Mouse (Mus musculus): ENCODE measurements around the gene Harbi1. TPM values are rescaled to one million over a fixed set of nuclear protein-coding genes. Genes with fewer than 3 reads are reported as not detected.
A peak's percentile ranks its signal among the peaks of the same experiment; 100 is the strongest.

The Harbi1 gene
- polyA plus RNA-seq (2015; fragmentation: Nextera tagmentation; extraction: Ambion mirVana): 19.5 and 22.4 TPM in 2 replicates

DNA sequence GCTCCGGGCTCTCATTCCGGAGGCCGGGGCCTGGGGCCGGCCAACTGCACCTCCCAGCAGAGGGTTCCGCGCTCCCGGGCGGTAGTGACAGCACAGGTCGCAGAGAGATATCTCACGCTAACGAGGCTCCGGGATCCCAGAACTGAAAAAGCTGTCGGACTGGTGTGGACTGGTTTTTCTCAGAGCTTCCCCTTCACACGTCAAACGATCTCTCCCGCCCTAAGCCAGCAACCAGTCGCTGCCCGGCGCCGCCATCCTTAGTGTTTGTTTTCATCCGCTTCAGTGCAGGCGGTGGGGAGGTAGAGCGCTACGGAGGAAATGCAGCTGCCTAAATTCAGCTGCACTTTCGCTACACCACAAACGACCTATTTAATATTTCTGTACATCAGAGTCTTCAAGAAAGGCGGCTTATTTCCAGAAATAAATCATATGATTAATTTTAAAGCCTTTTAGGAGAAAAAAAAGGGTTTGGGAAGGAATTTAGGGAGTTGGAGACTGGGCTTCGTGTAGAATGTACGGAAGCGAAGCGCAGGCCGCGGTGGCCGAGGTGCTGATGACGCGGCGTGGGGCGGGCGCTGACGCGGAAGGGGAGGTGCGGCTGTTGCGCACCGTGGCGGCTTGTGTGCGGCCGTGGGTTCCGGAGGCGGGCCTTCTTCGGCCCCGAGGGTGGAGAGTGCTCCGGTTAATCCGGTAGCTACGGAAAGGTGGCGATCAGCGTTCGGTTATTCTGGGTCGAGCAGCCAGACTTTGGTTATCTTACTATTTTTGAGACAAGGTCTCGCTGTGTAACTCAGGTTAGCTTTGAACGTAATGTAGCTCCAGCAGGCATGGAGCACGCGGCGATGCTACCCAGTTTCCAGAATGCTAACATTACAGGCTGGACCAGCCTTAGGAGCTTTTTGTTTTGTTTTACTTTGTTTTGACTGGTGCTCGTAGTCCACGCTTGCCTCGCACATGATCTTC is at the start of gene Harbi1, which contains the start of gene Atg13:
Gene Harbi1 (plus strand): TSS at position 581 of the 963 bp plus-strand sequence.
Gene Atg13 (minus strand): TSS at position 305 of the 963 bp plus-strand sequence.
- H3K4me2 ChIP-seq: peak within 1 kb of the TSS; percentile 95
- WGBS: under 1% methylated on average over 66 of the region's 66 CpGs
- H3K27me3 ChIP-seq: no peaks in the 10 kb centered on the region

GRCm38 (mm10) chr2:91660981-91661380 is 49.7 kb upstream of the Harbi1 start:
- 92% methylated on average over 6 of the region's 6 CpGs for WGBS
- no peak overlapping the region for H3K4me3 ChIP-seq
- ATAC-seq (ENCODE audit: low read depth): no peak

More for the DNA sequence above, at the start of gene Harbi1, which contains the start of gene Atg13:
- peak; percentile 99 for ATAC-seq (ENCODE audit: low read depth)
- peaks cover 32% of the 10 kb centered on the region for H3K4me1 ChIP-seq (replicated peaks)
- no peaks in the 10 kb centered on the region for H3K9me3 ChIP-seq
- no peaks in the 10 kb centered on the region for H3K36me3 ChIP-seq
- H3K27ac ChIP-seq (replicated peaks): peak within 1 kb of the TSS; percentile 73
- H3K4me3 ChIP-seq: peak within 1 kb of the TSS; percentile 97
- peak within 1 kb of the TSS; percentile 88 for H3K9ac ChIP-seq

GRCm38 (mm10) chr2:91664780-91665179 is 45.9 kb upstream of the Harbi1 start:
- Histone ChIP-seq H3K9ac (no peak overlapping the region), H3K9me3 (no peaks in the 10 kb centered on the region), H3K4me3 (no peak overlapping the region), H3K4me1 (replicated peaks) (no peaks in the 10 kb centered on the region), H3K27ac (replicated peaks) (no peak overlapping the region), H3K36me3 (peaks cover 90% of the 10 kb centered on the region), H3K4me2 (no peak overlapping the region), H3K27me3 (no peaks in the 10 kb centered on the region)
- ATAC-seq (ENCODE audit: low read depth): no peak

More at GRCm38 (mm10) chr2:91660981-91661380, 49.7 kb upstream of the Harbi1 start:
- no peaks in the 10 kb centered on the region for H3K9me3 ChIP-seq
- H3K4me2 ChIP-seq: no peak overlapping the region
- H3K4me1 ChIP-seq (replicated peaks): no peaks in the 10 kb centered on the region
- no peak overlapping the region for H3K9ac ChIP-seq
- peaks cover 90% of the 10 kb centered on the region for H3K36me3 ChIP-seq
- no peaks in the 10 kb centered on the region for H3K27me3 ChIP-seq
- H3K27ac ChIP-seq (replicated peaks): no peak overlapping the region

DNA sequence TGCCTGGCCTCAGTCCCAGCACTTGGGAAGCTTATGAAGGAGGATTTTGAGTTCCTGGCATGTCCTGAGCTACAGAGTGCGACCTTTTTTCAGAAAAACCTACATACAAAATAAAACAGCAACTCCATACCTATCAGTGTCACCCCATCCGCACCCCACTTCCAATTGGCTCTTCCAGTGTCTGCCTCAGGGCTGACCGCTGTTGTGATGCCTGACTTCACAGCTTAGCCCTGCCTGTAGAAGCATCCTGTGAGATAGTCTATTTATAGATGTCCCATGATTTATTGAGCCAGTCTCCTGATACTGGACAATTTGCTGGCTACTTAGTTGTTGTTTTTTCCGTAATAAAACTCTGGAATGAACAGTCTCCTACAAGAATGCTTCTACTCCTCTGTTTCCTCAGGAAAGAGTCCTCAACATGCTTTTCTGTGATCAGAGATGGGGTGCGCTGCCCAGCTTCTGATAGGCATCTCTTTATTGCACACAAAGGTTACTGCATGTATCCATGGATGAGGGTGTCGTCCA is 44.2 kb upstream of the Harbi1 start:
- Histone ChIP-seq H3K4me1 (replicated peaks) (no peaks in the 10 kb centered on the region), H3K27me3 (no peaks in the 10 kb centered on the region), H3K9ac (no peak overlapping the region), H3K36me3 (peaks cover 94% of the 10 kb centered on the region), H3K4me3 (no peak overlapping the region), H3K4me2 (no peak overlapping the region), H3K27ac (replicated peaks) (no peak overlapping the region), H3K9me3 (no peaks in the 10 kb centered on the region)
- 96% methylated on average over 6 of the region's 6 CpGs for WGBS
- ATAC-seq (ENCODE audit: low read depth): no peak

DNA sequence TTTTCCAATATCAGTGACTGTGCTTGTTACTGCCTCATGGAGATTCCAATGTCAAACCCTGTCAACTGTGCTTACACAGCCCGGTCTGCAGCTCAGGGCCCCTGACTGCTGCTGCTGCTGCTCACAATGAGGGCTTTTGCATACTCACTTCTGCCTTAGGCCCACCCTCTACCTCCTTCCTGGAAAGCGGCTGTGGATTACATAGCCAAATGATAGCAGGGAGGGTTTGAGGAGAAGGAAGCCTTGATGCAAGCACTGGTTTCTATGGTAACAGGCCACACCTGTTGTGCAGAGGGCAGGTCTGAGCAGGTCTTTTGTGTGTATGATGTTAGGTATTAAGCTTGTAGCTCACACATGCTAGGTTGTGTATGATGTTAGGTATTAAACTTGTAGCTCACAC is 42.9 kb upstream of the Harbi1 start:
- Histone ChIP-seq H3K27ac (replicated peaks) (no peak overlapping the region), H3K36me3 (peaks cover 97% of the 10 kb centered on the region), H3K9ac (no peak overlapping the region), H3K9me3 (no peaks in the 10 kb centered on the region), H3K4me3 (no peak overlapping the region), H3K27me3 (no peaks in the 10 kb centered on the region), H3K4me2 (no peak overlapping the region), H3K4me1 (replicated peaks) (no peaks in the 10 kb centered on the region)
- no peak for ATAC-seq (ENCODE audit: low read depth)
- 86% methylated on average over 2 of the region's 2 CpGs for WGBS

DNA sequence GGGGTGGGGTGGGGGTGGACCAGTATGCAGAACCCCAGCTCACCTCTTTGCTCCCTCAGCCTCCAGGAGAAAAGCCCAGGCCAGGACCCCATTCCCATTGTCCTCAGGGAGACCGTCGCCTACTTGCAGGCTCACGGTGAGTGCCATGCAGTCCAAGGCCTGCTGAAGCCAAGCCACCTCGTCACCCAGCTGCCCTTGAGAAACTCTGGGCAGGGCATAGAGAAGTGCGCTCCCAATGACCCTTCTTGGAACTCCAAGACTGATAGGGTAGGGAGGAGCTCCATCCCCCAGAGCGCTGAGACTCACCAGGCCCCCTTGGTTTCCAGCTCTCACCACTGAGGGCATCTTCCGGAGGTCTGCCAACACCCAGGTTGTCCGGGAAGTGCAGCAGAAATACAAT is 41.3 kb upstream of the Harbi1 start:
- no peaks in the 10 kb centered on the region for H3K4me1 ChIP-seq (replicated peaks)
- peaks cover 96% of the 10 kb centered on the region for H3K36me3 ChIP-seq
- no peak overlapping the region for H3K4me2 ChIP-seq
- no peak for ATAC-seq (ENCODE audit: low read depth)
- H3K9ac ChIP-seq: no peak overlapping the region
- no peaks in the 10 kb centered on the region for H3K9me3 ChIP-seq
- no peaks in the 10 kb centered on the region for H3K27me3 ChIP-seq
- WGBS: 92% methylated on average over 8 of the region's 8 CpGs
- H3K4me3 ChIP-seq: no peak overlapping the region
- H3K27ac ChIP-seq (replicated peaks): no peak overlapping the region

DNA sequence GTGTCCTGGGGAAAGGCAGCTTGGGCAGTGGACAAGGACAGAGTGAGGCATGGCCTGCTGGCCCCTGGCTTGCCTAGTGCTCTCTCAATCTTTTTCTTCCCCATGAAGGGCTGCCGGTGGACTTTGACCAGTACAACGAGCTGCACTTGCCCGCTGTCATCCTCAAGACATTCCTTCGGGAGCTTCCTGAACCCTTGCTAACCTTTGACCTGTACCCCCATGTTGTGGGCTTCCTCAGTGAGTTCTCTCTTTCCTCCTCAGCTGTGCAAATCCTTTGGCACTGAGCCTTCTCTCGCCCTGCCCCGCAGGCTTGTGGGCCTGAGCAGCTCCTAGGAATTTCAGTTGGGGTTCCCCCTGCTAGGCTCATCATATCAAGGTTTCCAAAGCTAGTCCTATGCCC is 40.6 kb upstream of the Harbi1 start:
- Histone ChIP-seq H3K27ac (replicated peaks) (no peak overlapping the region), H3K4me1 (replicated peaks) (no peaks in the 10 kb centered on the region), H3K27me3 (no peaks in the 10 kb centered on the region), H3K4me3 (no peak overlapping the region), H3K9ac (no peak overlapping the region), H3K9me3 (no peaks in the 10 kb centered on the region), H3K4me2 (no peak overlapping the region), H3K36me3 (peaks cover 96% of the 10 kb centered on the region)
- ATAC-seq (ENCODE audit: low read depth): no peak
- WGBS: 96% methylated on average over 6 of the region's 6 CpGs

DNA sequence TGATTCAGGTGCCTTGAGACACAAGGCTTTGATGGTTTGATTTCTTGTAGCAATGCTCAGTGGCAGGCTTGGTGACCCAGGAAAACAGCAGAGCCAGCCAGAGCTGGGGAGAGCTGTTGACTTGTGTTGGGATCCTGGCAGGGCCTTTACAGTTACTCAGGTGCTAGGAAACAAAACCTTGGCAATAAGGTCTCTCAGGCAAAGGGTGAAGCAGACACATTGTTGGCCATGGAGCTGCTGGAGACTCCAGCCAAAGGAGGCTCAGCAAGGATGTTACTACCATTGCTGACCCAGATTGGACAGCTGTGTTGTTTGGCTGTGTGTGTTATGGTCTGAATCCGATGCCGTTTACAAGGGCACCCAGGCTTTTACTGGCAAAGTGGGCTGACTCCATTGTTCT is 37.1 kb upstream of the Harbi1 start:
- no peak overlapping the region for H3K4me3 ChIP-seq
- ATAC-seq (ENCODE audit: low read depth): no peak

GRCm38 (mm10) chr2:91674895-91675294 is 35.8 kb upstream of the Harbi1 start:
- no peak; the same call in 1 of the 2 replicates for ATAC-seq (ENCODE audit: low read depth)
- no peak overlapping the region for H3K4me2 ChIP-seq
- H3K9me3 ChIP-seq: no peaks in the 10 kb centered on the region
- peaks cover 99% of the 10 kb centered on the region for H3K36me3 ChIP-seq
- no peaks in the 10 kb centered on the region for H3K4me1 ChIP-seq (replicated peaks)
- 91% methylated on average over 5 of the region's 5 CpGs for WGBS
- H3K9ac ChIP-seq: no peak overlapping the region
- no peak overlapping the region for H3K4me3 ChIP-seq
- H3K27me3 ChIP-seq: no peaks in the 10 kb centered on the region
- H3K27ac ChIP-seq (replicated peaks): no peak overlapping the region

More for the DNA sequence above, 37.1 kb upstream of the Harbi1 start:
- Histone ChIP-seq H3K9ac (no peak overlapping the region), H3K9me3 (no peaks in the 10 kb centered on the region), H3K4me2 (no peak overlapping the region), H3K4me1 (replicated peaks) (no peaks in the 10 kb centered on the region), H3K27me3 (no peaks in the 10 kb centered on the region), H3K36me3 (peaks cover 99% of the 10 kb centered on the region), H3K27ac (replicated peaks) (no peak overlapping the region)
- 76% methylated on average over 2 of the region's 2 CpGs for WGBS

- WGBS: 80% methylated on average over 2 of the region's 2 CpGs
- no peak for ATAC-seq (ENCODE audit: low read depth)
- Histone ChIP-seq H3K27ac (replicated peaks) (no peak overlapping the region), H3K27me3 (no peaks in the 10 kb centered on the region), H3K9me3 (no peaks in the 10 kb centered on the region), H3K4me2 (no peak overlapping the region), H3K4me3 (no peak overlapping the region), H3K9ac (no peak overlapping the region), H3K36me3 (peaks cover 98% of the 10 kb centered on the region), H3K4me1 (replicated peaks) (no peaks in the 10 kb centered on the region)
Measured at GRCm38 (mm10) chr2:91676420-91676819, 34.2 kb upstream of the Harbi1 start.

GRCm38 (mm10) chr2:91676961-91677360 is 33.7 kb upstream of the Harbi1 start:
- Histone ChIP-seq H3K4me2 (no peak overlapping the region), H3K27me3 (no peaks in the 10 kb centered on the region), H3K27ac (replicated peaks) (no peak overlapping the region), H3K4me1 (replicated peaks) (no peaks in the 10 kb centered on the region), H3K4me3 (no peak overlapping the region), H3K36me3 (peaks cover 98% of the 10 kb centered on the region), H3K9ac (no peak overlapping the region), H3K9me3 (no peaks in the 10 kb centered on the region)
- ATAC-seq (ENCODE audit: low read depth): no peak

DNA sequence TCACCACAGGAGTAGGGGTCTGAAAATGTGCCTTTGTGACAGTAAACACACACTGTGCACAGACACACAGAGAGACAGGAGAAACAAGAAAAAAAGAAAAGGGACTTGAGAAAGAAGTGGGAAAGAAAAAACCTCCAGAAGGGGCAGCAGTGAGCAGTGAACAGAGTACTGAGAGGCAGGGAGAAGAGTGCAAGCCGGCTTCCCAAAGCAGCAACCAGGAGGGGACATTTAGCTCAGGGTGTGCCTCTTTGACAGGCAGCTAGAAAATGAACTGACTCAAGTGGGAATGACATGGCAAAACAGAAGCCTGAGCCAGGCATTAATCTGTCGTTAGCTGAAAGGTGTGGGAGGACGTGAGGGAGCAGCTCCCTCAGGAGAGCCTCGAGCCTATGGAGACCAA is 27.8 kb upstream of the Harbi1 start:
- ATAC-seq (ENCODE audit: low read depth): no peak
- Histone ChIP-seq H3K4me2 (no peak overlapping the region), H3K9me3 (no peaks in the 10 kb centered on the region), H3K27me3 (no peaks in the 10 kb centered on the region), H3K4me3 (no peak overlapping the region), H3K36me3 (peaks cover 89% of the 10 kb centered on the region), H3K9ac (no peak overlapping the region), H3K27ac (replicated peaks) (no peak overlapping the region), H3K4me1 (replicated peaks) (no peaks in the 10 kb centered on the region)
- WGBS: 67% methylated on average over 4 of the region's 4 CpGs

All from neural tube, embryonic 13.5 days (tissue).